8 mouse cellular contexts compared by ENCODE assay signal in the genomic region with DNA sequence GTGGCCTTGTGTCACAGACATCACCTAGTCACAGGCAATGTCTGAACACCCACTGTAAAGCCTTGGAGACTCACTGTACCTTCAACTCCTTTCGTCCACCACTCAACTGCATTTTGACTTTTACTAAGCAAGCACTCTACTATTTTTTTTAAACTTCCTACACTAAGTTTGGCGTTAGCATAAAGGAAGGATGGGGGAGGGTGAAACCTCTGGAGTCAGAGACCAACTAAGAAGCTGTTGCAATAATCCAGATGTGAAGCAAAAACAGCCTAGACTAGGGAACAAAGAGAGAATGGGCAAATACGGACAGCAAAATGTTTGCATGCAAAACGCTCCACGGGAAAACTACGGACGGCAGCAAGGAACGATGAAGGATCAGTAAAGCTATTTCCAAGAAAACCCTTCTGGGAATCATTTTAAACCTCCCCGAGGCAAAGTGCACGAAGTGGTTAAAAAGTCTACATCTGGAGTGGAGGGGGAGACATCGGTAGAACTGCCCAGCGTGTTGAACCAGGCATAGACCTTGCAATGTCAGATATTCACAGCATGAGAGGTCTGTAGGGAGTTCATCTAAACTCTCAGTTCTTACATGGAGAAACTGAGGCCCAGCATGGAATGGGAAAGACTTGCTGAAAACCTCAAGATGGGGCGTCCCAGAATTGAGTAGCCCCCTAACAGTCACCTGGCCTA. TPM values are rescaled to one million over a fixed set of nuclear protein-coding genes. Genes with fewer than 3 reads are reported as not detected.
DNase-seq lines count a peak whose midpoint lies in the region; ATAC-seq and TF ChIP-seq lines count a peak whose summit lies in the region.

No protein-coding gene starts in this region.

- ATAC-seq in hindbrain, embryonic 15.5 days (ENCODE audit: low FRiP score, low read depth) = peak; percentile 10; the same call in 1 of the 2 replicates
- ATAC-seq in midbrain, embryonic 15.5 days (replicated peaks) = no peak
- ATAC-seq in activated CD4-positive, CD25-positive, alpha-beta regulatory T cell, adult 4 months = no peak

- H3K9me3 ChIP-seq in hindbrain, embryonic 15.5 days = no peaks in the 10 kb centered on the region
- H3K9me3 ChIP-seq in midbrain, embryonic 15.5 days = no peaks in the 10 kb centered on the region

- H3K4me2 ChIP-seq in hindbrain, embryonic 15.5 days = peak overlapping the region; percentile 82
- H3K4me2 ChIP-seq in midbrain, embryonic 15.5 days = peak overlapping the region; percentile 90

- TF ChIP-seq CTCF in left cerebral cortex, adult 2 months (IDR thresholded peaks at IDR 0.05) = no peak

- H3K4me1 ChIP-seq in hindbrain, embryonic 15.5 days (replicated peaks) = peaks cover 31% of the 10 kb centered on the region
- peaks cover 31% of the 10 kb centered on the region for H3K4me1 ChIP-seq in midbrain, embryonic 15.5 days

- peaks cover 4% of the 10 kb centered on the region; the same call in 1 of the 2 replicates for H3K36me3 ChIP-seq in hindbrain, embryonic 15.5 days
- no peaks in the 10 kb centered on the region for H3K36me3 ChIP-seq in midbrain, embryonic 15.5 days (replicated peaks)

- peak overlapping the region; percentile 91 for H3K4me3 ChIP-seq in left cerebral cortex, adult 2 months
- peak overlapping the region; percentile 74 for H3K4me3 ChIP-seq in hindbrain, embryonic 15.5 days
- peak overlapping the region; percentile 99 for H3K4me3 ChIP-seq in midbrain, embryonic 15.5 days

- WGBS in hindbrain, embryonic 15.5 days = 8% methylated on average over 13 of the region's 13 CpGs
- 8% methylated on average over 13 of the region's 13 CpGs for WGBS in midbrain, embryonic 15.5 days

- H3K27me3 ChIP-seq in hindbrain, embryonic 15.5 days = no peaks in the 10 kb centered on the region
- no peaks in the 10 kb centered on the region for H3K27me3 ChIP-seq in midbrain, embryonic 15.5 days (replicated peaks)

- intact Hi-C loops in left cerebral cortex, adult 2 months (cut with DNase I) = no loop called here
- intact Hi-C loops in left cerebral cortex, postnatal 25 days (cut with DNase I) = loop anchor here (2.0 to 5.0 kb wide), 2 partner anchors 23 to 37 kb away; partner anchors contain the start of gene Zbtb43

- DNase-seq in left cerebral cortex, adult 2 months (ENCODE audit: extremely low spot score in 1 of 2, low spot score in 2 of 2) = no peak
- DNase-seq in left cerebral cortex, postnatal 25 days (ENCODE audit: low spot score in 2 of 2) = no peak
- DNase-seq in c-Kit-positive CD71-positive TER-119-negative erythroid progenitor cells, embryonic 14.5 days (ENCODE audit: low read depth) = peak; percentile 34
- no peak for DNase-seq in testis, postnatal 10 days (ENCODE audit: low spot score)
- no peak for DNase-seq in B cell, adult 2 months

- peak overlapping the region; percentile 90 for H3K27ac ChIP-seq in left cerebral cortex, adult 2 months
- peak overlapping the region; percentile 77 for H3K27ac ChIP-seq in hindbrain, embryonic 15.5 days (replicated peaks)
- 0 out of 2 replicates have a peak overlapping the region, but pooled peaks have one; percentile 53 for H3K27ac ChIP-seq in midbrain, embryonic 15.5 days

- peak overlapping the region; percentile 89 for H3K9ac ChIP-seq in hindbrain, embryonic 15.5 days
- H3K9ac ChIP-seq in midbrain, embryonic 15.5 days = peak overlapping the region; percentile 91

RNA-seq across cellular contexts. Expression of gene Zbtb34, which starts 0.9 kb away (rescaled TPM):
- total RNA-seq in left cerebral cortex, adult 2 months (2021) = 10 to 100 TPM; 23.9 to 26.9 TPM
- total RNA-seq in left cerebral cortex, postnatal 25 days (2021) = 10 to 100 TPM; 24.2 to 26.2 TPM
- polyA plus RNA-seq in hindbrain, embryonic 15.5 days (2015; fragmentation: Nextera tagmentation; extraction: Ambion mirVana) = 8.3 and 8.5 TPM in 2 replicates
- 7.7 and 8.7 TPM in 2 replicates for polyA plus RNA-seq in midbrain, embryonic 15.5 days (2015; fragmentation: Nextera tagmentation; extraction: Ambion mirVana)
- polyA plus RNA-seq in activated CD4-positive, CD25-positive, alpha-beta regulatory T cell, adult 4 months (2017; shearing (Covaris generic)) = 1 to 10 TPM in 1 of 2 experiments, under 1 TPM in 1; 0.66 to 1.2 TPM

RNA-seq across cellular contexts. Expression of gene Zbtb43, which starts 38.1 kb away (rescaled TPM):
- total RNA-seq in left cerebral cortex, adult 2 months (2021) = 10 to 100 TPM; 27.4 to 28.4 TPM
- 10 to 100 TPM; 30.9 to 36.0 TPM for total RNA-seq in left cerebral cortex, postnatal 25 days (2021)
- polyA plus RNA-seq in hindbrain, embryonic 15.5 days (2015; fragmentation: Nextera tagmentation; extraction: Ambion mirVana) = 21.3 and 24.6 TPM in 2 replicates
- polyA plus RNA-seq in midbrain, embryonic 15.5 days (2015; fragmentation: Nextera tagmentation; extraction: Ambion mirVana) = 25.2 and 28.4 TPM in 2 replicates
- 10 to 100 TPM; 16.4 TPM for polyA plus RNA-seq in activated CD4-positive, CD25-positive, alpha-beta regulatory T cell, adult 4 months (2017; shearing (Covaris generic))

RNA-seq across cellular contexts. Expression of gene Ralgps1, which starts 58.9 kb away (rescaled TPM):
- total RNA-seq in left cerebral cortex, adult 2 months (2021) = 10 to 100 TPM; 62.8 to 70.2 TPM
- 10 to 100 TPM; 56.8 to 59.2 TPM for total RNA-seq in left cerebral cortex, postnatal 25 days (2021)
- polyA plus RNA-seq in hindbrain, embryonic 15.5 days (2015; fragmentation: Nextera tagmentation; extraction: Ambion mirVana) = 37.2 and 42.8 TPM in 2 replicates
- polyA plus RNA-seq in midbrain, embryonic 15.5 days (2015; fragmentation: Nextera tagmentation; extraction: Ambion mirVana) = 47.6 and 53.1 TPM in 2 replicates
- polyA plus RNA-seq in activated CD4-positive, CD25-positive, alpha-beta regulatory T cell, adult 4 months (2017; shearing (Covaris generic)) = 1 to 10 TPM; 5.8 to 8.9 TPM
